Mouse (Mus musculus) megakaryocyte, embryonic 14.5 days (primary cell): Measurements from ENCODE around the gene Hat1.

Experiments used
- FLI1 ChIP-seq: IDR thresholded peaks from 2 replicates; pipeline ENCODE4 v1.6.1; 2012; ENCODE audit warnings: low read length, inconsistent platforms, mixed read lengths
- GATA1 ChIP-seq: IDR thresholded peaks from 3 replicates; pipeline ENCODE4 v1.6.1; 2012; ENCODE audit warnings: mixed read lengths, low read length, inconsistent platforms, borderline replicate concordance

GRCm38 (mm10) chr2:71477787-71478186 is 89.0 kb downstream of the Hat1 start:
- TF ChIP-seq GATA1 (no peak), FLI1 (no peak)
